Mouse (Mus musculus): ENCODE results near the gene Fbxl14. TPM values are rescaled to one million over a fixed set of nuclear protein-coding genes. Genes with fewer than 3 reads are reported as not detected.

Gene Fbxl14
- polyA plus RNA-seq, 1 experiment from 2014 or later, result 4.1 TPM

DNA sequence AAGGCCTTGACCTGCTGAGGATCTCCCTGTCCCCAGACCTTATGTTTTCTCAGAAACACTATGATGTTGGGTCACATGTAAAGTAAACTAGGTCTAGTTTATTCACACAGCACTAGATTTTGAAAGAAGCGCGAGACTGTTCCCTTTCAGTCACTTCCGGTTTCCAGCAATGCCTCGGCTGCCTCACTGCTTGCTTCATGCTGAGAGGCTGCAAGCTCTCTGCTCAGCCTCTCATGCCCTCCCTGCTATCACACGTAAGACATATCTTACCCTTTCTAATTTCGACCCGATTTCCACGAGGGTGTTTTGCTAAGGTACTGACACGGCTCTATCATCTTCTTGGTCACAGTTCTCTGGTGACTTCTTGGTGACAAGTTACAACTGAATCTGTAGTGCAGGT lies 22.6 kb downstream of the Fbxl14 start:
- Histone ChIP-seq H3K27ac (ENCODE audit: poor library complexity, severe bottlenecking) (no peak overlapping the region), H3K36me3 (no peaks in the 10 kb centered on the region), H3K9me3 (replicated peaks) (0 out of 2 replicates have a peak, but pooled peaks cover 3% of the 10 kb centered on the region), H3K4me1 (replicated peaks) (peaks cover 33% of the 10 kb centered on the region), H3K27me3 (replicated peaks) (no peaks in the 10 kb centered on the region), H3K9ac (no peak overlapping the region), H3K4me2 (no peak overlapping the region), H3K4me3 (no peak overlapping the region)
- no peak for ATAC-seq (ENCODE audit: insufficient number of reproducible peaks, low FRiP score)
- 31% methylated on average over 9 of the region's 9 CpGs for WGBS

DNA sequence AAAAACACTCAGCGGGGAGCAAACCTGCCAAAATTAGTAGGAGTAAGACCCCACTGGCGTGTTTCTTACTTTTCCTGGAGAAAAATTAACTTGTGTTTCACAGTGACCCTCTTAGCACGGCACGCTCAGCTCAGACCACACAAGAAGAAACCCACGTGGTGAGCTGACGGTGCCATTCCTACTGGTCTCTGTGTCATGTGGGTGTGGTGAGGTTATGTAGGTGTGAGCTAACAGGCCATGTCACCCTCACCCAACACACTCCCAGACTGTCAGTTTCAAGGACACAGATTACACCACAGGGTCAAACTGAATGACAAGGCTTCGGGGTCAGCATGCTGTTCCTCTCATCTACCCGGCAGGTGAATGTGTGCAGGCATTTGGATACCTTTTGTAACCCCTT lies 25.3 kb downstream of the Fbxl14 start:
- peaks cover 31% of the 10 kb centered on the region for H3K4me1 ChIP-seq (replicated peaks)
- no peaks in the 10 kb centered on the region for H3K36me3 ChIP-seq
- no peak overlapping the region for H3K27ac ChIP-seq (ENCODE audit: poor library complexity, severe bottlenecking)
- WGBS, result 74% methylated on average over 8 of the region's 8 CpGs
- no peak for ATAC-seq (ENCODE audit: insufficient number of reproducible peaks, low FRiP score)
- H3K9ac ChIP-seq, result no peak overlapping the region
- peaks cover 8% of the 10 kb centered on the region; the same call in 1 of the 2 replicates for H3K9me3 ChIP-seq (replicated peaks)
- no peaks in the 10 kb centered on the region for H3K27me3 ChIP-seq (replicated peaks)
- no peak overlapping the region for H3K4me3 ChIP-seq
- H3K4me2 ChIP-seq, result no peak overlapping the region

DNA sequence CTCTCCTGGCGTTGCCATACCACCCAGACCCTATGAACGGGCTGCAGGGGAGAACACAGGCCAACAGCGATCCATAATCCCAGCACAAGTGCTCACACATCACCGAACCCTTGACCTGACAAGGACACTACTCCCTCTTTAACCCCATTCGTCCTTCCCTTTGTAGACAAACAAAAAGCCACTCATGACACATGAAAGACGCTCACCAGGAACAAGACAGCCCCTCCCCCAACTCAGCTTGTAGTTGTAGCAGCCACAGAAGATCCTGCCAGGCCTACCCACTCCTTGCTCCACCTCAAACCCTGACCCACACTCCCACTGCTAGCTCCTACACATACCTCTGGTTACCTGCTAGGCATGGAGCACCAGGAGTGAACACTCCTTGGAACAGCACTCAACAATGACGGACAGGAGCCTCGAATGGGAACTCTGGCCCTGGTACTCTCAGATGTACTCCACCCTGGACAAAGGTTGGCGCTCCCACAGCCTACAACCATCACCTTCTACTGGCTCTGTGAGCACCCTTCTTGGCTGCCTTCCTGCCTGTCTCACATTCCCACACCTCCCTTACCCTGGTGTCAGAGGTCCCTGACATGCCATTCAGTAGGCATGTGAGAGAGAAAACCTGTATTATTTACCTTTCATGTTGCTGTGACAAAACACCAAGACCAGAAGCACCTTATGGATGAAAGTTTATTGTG lies 26.2 kb downstream of the Fbxl14 start:
- H3K27ac ChIP-seq (ENCODE audit: poor library complexity, severe bottlenecking), result no peak overlapping the region
- peaks cover 8% of the 10 kb centered on the region; the same call in 1 of the 2 replicates for H3K9me3 ChIP-seq (replicated peaks)
- no peak overlapping the region for H3K4me2 ChIP-seq
- no peaks in the 10 kb centered on the region for H3K27me3 ChIP-seq (replicated peaks)
- no peaks in the 10 kb centered on the region for H3K36me3 ChIP-seq
- 63% methylated on average over 9 of the region's 9 CpGs for WGBS
- peaks cover 29% of the 10 kb centered on the region for H3K4me1 ChIP-seq (replicated peaks)
- H3K9ac ChIP-seq, result no peak overlapping the region
- no peak for ATAC-seq (ENCODE audit: insufficient number of reproducible peaks, low FRiP score)
- H3K4me3 ChIP-seq, result no peak overlapping the region

DNA sequence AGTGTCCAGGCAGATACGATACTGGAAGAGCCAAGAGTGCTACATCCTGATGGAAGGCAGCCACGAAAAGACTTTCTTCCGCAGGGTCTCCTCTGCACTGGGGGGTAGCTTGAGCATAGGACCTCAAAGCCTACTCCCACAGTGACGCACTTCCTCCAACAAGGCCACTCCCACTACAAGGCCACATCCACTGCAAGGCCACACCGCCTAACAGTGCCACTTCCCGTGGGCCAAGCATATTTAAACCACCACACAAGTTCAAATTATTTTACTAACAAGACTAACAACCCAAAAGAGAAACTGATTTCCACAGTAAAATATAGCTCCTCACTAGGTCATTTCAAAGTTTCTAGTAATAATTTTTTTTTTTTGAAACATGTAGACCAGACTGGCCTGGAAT lies 28.8 kb downstream of the Fbxl14 start:
- WGBS, result 95% methylated on average over 6 of the region's 6 CpGs
- H3K27ac ChIP-seq (ENCODE audit: poor library complexity, severe bottlenecking), result peak overlapping the region; percentile 56
- ATAC-seq (ENCODE audit: insufficient number of reproducible peaks, low FRiP score), result no peak
- no peak overlapping the region for H3K9ac ChIP-seq
- H3K4me3 ChIP-seq, result no peak overlapping the region
- peaks cover 21% of the 10 kb centered on the region for H3K4me1 ChIP-seq (replicated peaks)
- H3K4me2 ChIP-seq, result no peak overlapping the region
- no peaks in the 10 kb centered on the region for H3K36me3 ChIP-seq
- H3K9me3 ChIP-seq (replicated peaks), result peaks cover 8% of the 10 kb centered on the region; the same call in 1 of the 2 replicates
- no peaks in the 10 kb centered on the region for H3K27me3 ChIP-seq (replicated peaks)

DNA sequence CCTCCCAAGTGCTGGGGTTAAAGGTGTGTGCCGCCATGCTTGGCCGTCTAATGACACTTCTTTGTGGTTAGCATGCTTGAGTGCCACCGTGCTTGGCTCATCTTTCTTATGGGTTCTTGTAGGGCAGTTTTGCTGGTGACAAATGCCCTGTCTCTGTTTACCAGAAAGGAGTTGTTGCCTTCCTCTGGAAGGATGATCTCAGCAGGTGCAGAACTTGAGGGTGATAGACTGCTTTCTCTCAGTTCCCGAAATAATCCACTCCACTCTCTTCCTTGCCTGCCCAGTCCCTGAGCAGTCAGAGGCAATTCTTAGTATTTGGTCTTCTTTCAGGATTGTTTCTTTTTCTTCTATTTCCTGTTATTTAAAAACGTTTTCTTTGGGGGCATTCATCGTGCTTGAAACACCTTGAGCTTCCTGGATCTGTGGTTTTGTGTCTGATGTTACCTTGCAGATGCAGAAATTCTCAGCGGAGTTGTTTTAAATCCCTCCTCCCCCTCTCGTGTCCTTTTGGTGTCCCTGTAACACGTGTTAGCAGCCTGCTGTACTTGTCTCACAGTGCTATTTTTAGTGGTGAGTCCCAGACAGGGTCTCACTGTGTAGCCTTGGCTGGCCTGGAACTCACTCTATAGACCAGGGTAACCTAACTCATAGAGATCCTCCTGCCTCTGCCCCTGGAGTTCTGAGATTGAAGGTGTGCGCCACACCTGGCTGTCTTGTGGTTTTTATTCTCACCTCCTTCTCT lies 29.3 kb downstream of the Fbxl14 start:
- no peak for ATAC-seq (ENCODE audit: insufficient number of reproducible peaks, low FRiP score)
- no peak overlapping the region for H3K4me3 ChIP-seq
- peaks cover 26% of the 10 kb centered on the region for H3K4me1 ChIP-seq (replicated peaks)
- 0 out of 2 replicates have a peak overlapping the region, but pooled peaks have one; percentile 12 for H3K4me2 ChIP-seq
- H3K27ac ChIP-seq (ENCODE audit: poor library complexity, severe bottlenecking), result peak overlapping the region; percentile 56
- H3K27me3 ChIP-seq (replicated peaks), result no peaks in the 10 kb centered on the region
- H3K9ac ChIP-seq, result no peak overlapping the region
- 54% methylated on average over 10 of the region's 10 CpGs for WGBS
- peaks cover 8% of the 10 kb centered on the region; the same call in 1 of the 2 replicates for H3K9me3 ChIP-seq (replicated peaks)
- H3K36me3 ChIP-seq, result no peaks in the 10 kb centered on the region

DNA sequence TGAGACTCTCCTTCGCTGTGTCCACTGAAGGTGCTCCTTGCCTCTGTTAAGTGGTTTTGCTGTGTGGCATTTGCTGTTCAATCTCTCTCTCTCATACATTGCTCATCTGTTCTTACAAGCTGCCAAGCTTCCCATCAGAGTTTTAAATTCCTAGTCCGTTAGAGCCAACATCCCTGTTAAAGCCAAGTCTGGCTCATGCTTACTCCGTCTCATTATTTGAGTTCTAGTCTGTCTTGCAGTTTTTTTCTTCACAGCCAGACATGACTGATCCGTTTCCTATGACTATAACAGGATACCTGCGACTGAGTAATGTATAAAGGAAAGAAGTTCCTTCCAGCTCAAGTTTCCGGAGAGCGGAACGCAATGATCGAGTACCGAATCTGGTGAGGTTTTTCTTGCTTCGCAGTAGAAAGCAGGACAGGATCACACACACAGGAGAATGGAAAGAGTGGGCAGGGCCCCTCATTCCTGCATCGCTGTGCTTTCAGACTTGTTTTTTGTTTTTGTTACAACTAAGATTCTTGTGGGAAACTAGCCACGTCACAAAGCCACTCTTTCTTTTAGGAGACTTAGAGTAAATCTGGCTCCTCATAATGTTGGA lies 30.1 kb downstream of the Fbxl14 start:
- no peaks in the 10 kb centered on the region for H3K27me3 ChIP-seq (replicated peaks)
- 88% methylated on average over 13 of the region's 13 CpGs for WGBS
- no peak overlapping the region for H3K9ac ChIP-seq
- no peak for ATAC-seq (ENCODE audit: insufficient number of reproducible peaks, low FRiP score)
- no peak overlapping the region for H3K4me3 ChIP-seq
- H3K36me3 ChIP-seq, result no peaks in the 10 kb centered on the region
- H3K27ac ChIP-seq (ENCODE audit: poor library complexity, severe bottlenecking), result peak overlapping the region; percentile 56; the same call in 1 of the 2 replicates
- H3K4me1 ChIP-seq (replicated peaks), result peaks cover 33% of the 10 kb centered on the region
- peaks cover 8% of the 10 kb centered on the region; the same call in 1 of the 2 replicates for H3K9me3 ChIP-seq (replicated peaks)
- H3K4me2 ChIP-seq, result no peak overlapping the region

DNA sequence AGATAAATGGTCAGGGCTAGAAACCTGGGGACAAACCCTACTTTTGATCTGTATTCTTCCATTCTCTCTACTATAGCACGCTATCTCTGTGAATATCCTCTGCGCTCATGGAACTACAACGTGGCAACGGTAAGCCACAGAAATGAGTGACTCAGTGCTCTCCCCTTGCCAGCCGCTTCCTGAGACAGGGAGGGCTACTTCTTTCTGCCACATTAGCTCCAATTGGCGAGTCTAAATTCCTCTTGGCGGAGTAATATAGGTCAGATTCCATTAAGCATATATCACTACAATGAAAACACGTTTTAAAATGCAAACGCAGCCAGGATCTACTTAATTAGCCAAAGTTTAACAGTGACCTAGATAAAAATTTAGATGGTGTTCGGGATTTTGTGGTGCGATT lies 33.2 kb downstream of the Fbxl14 start:
- no peaks in the 10 kb centered on the region for H3K27me3 ChIP-seq (replicated peaks)
- no peak overlapping the region for H3K4me3 ChIP-seq
- no peak overlapping the region for H3K27ac ChIP-seq (ENCODE audit: poor library complexity, severe bottlenecking)

DNA sequence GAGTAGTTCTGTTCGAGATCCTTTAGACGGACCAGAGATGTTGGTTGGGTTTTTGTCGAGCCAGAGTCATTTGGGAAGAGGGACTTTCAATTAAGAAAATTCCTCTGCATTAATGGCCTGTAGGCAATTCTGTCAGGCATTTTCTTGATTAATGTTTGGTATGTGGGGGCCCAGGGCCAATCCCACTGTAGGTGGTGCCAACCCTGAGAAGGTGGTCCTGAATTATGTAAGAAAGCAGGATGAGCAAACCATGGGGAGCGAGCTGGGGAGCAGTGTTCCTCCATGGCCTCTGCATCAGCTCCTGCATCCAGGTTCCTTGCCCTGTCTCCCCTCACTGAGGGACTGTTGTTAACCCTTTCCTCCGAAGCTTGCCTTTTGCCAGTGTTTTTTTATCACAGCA lies 34.0 kb downstream of the Fbxl14 start:
- no peaks in the 10 kb centered on the region for H3K27me3 ChIP-seq (replicated peaks)
- 82% methylated on average over 5 of the region's 5 CpGs for WGBS

More for the DNA sequence above, 33.2 kb downstream of the Fbxl14 start:
- Histone ChIP-seq H3K36me3 (no peaks in the 10 kb centered on the region), H3K4me2 (no peak overlapping the region), H3K9ac (no peak overlapping the region), H3K4me1 (replicated peaks) (peaks cover 23% of the 10 kb centered on the region), H3K9me3 (replicated peaks) (peaks cover 5% of the 10 kb centered on the region; the same call in 1 of the 2 replicates)
- ATAC-seq (ENCODE audit: insufficient number of reproducible peaks, low FRiP score), result no peak
- WGBS, result 86% methylated on average over 11 of the region's 11 CpGs

DNA sequence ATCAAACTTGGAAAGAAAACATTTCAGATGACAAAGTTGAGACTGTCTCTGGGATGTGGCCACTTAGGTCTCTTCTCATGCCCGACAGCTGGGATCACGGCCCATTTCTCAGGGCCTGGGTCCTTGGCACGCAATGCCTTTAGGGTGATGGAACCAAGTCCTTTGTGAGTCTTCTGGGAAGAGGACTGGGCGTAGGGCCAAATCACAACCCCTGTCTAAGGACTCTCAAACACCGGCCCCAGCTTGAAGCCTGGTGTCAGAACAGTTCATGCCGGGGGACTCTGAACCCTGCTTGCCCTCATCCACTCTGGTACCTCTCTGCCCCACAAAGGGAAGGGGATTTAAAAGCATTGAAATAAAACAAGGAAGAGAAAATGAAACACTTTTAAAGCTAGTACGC lies 34.6 kb downstream of the Fbxl14 start:
- no peaks in the 10 kb centered on the region for H3K27me3 ChIP-seq (replicated peaks)

More for the DNA sequence above, 34.0 kb downstream of the Fbxl14 start:
- no peaks in the 10 kb centered on the region for H3K36me3 ChIP-seq
- ATAC-seq (ENCODE audit: insufficient number of reproducible peaks, low FRiP score), result no peak
- peaks cover 22% of the 10 kb centered on the region for H3K4me1 ChIP-seq (replicated peaks)
- no peak overlapping the region for H3K4me2 ChIP-seq
- H3K9me3 ChIP-seq (replicated peaks), result 0 out of 2 replicates have a peak, but pooled peaks cover 5% of the 10 kb centered on the region
- no peak overlapping the region for H3K27ac ChIP-seq (ENCODE audit: poor library complexity, severe bottlenecking)
- no peak overlapping the region for H3K4me3 ChIP-seq
- no peak overlapping the region for H3K9ac ChIP-seq

DNA sequence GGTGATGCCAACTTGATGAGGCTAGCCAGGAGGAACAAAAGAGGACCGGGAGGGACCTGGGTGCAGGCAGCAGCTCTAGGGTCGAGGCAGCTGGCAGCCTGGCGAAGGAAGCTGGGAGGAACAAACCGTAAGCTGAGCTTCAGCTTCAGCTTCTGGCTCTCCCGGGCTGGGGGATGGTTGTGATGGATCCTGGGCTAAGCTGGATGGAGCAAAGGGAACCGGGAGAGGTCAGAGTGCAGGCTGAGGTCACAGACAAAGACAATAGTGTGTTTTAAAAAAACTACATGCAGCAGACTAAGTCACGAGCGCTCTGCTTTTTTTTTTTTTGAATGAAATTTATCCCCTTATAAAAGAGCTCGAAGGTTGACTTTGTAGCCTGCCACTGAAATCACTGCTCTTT lies 41.3 kb downstream of the Fbxl14 start:
- no peak for ATAC-seq (ENCODE audit: insufficient number of reproducible peaks, low FRiP score)
- Histone ChIP-seq H3K4me2 (no peak overlapping the region), H3K27ac (ENCODE audit: poor library complexity, severe bottlenecking) (peak overlapping the region; percentile 48; the same call in 1 of the 2 replicates), H3K27me3 (replicated peaks) (no peaks in the 10 kb centered on the region), H3K4me1 (replicated peaks) (peaks cover 24% of the 10 kb centered on the region), H3K36me3 (no peaks in the 10 kb centered on the region), H3K9ac (no peak overlapping the region), H3K4me3 (no peak overlapping the region), H3K9me3 (replicated peaks) (no peaks in the 10 kb centered on the region)
- WGBS, result 34% methylated on average over 9 of the region's 9 CpGs

More for the DNA sequence above, 34.6 kb downstream of the Fbxl14 start:
- 71% methylated on average over 7 of the region's 7 CpGs for WGBS
- no peaks in the 10 kb centered on the region for H3K36me3 ChIP-seq
- 0 out of 2 replicates have a peak, but pooled peaks have one; percentile 33 for ATAC-seq (ENCODE audit: insufficient number of reproducible peaks, low FRiP score)
- no peak overlapping the region for H3K9ac ChIP-seq
- H3K4me1 ChIP-seq (replicated peaks), result peaks cover 16% of the 10 kb centered on the region
- H3K4me2 ChIP-seq, result no peak overlapping the region
- H3K4me3 ChIP-seq, result no peak overlapping the region
- no peak overlapping the region for H3K27ac ChIP-seq (ENCODE audit: poor library complexity, severe bottlenecking)
- 0 out of 2 replicates have a peak, but pooled peaks cover 4% of the 10 kb centered on the region for H3K9me3 ChIP-seq (replicated peaks)

DNA sequence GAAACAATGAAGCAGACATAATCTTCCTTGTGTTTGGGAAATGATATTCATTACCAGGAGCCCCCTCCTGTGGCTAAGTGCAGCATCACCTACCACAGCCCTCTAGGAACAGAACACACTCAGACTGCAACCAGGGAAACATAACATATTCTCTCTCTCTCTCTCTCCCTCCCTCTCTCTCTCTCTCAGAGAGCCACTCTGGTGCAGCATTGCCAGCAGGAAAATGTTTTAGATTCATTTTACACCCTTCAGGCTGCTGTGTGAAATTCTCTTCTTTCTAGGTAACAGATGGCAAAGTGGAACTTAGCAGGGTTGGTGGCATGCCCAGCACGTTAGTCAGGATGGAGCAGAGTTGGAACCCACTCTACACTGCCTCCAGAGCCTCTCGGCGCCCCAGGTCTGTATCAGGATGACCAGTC lies 42.0 kb downstream of the Fbxl14 start:
- peaks cover 26% of the 10 kb centered on the region for H3K4me1 ChIP-seq (replicated peaks)
- H3K36me3 ChIP-seq, result no peaks in the 10 kb centered on the region
- H3K9me3 ChIP-seq (replicated peaks), result no peaks in the 10 kb centered on the region
- no peak overlapping the region for H3K27ac ChIP-seq (ENCODE audit: poor library complexity, severe bottlenecking)
- 77% methylated on average over 3 of the region's 3 CpGs for WGBS
- no peak overlapping the region for H3K4me2 ChIP-seq
- no peak overlapping the region for H3K9ac ChIP-seq
- no peaks in the 10 kb centered on the region for H3K27me3 ChIP-seq (replicated peaks)
- H3K4me3 ChIP-seq, result no peak overlapping the region
- no peak for ATAC-seq (ENCODE audit: insufficient number of reproducible peaks, low FRiP score)

Data from heart, embryonic 12.5 days (tissue).